Mouse (Mus musculus): Measurements from ENCODE around the gene Prkra. TPM values are rescaled to one million over a fixed set of nuclear protein-coding genes. Genes with fewer than 3 reads are reported as not detected.

The Prkra gene
- polyA plus RNA-seq, 2 experiments, result 60.8 to 61.3 TPM

- Histone ChIP-seq H3K27ac (replicated peaks; ENCODE audit: low read depth, low read length) (peak overlapping the region; percentile 76), H3K4me2 (replicated peaks; ENCODE audit: low read depth, low read length, severe bottlenecking) (peak overlapping the region; percentile 66), H3K9me3 (ENCODE audit: control insufficient read depth, low read length) (no peaks in the 10 kb centered on the region), H3K4me3 (replicated peaks; ENCODE audit: low read length) (peak overlapping the region; percentile 80), H3K27me3 (ENCODE audit: control insufficient read depth, insufficient read depth, low read length) (no peaks in the 10 kb centered on the region), H3K36me3 (ENCODE audit: control insufficient read depth, insufficient read depth, low read length) (peaks cover 6% of the 10 kb centered on the region), H3K4me1 (ENCODE audit: control insufficient read depth, insufficient read depth, low read length) (peaks cover 19% of the 10 kb centered on the region), H3K9ac (ENCODE audit: low read depth, low read length, severe bottlenecking) (peak overlapping the region; percentile 89)
- peak; percentile 48 for ATAC-seq (ENCODE audit: low FRiP score, low read depth)
- DNase-seq (ENCODE audit: low spot score), result no peak
- 2% methylated on average over 17 of the region's 44 CpGs for WGBS
- no peak for TF ChIP-seq POLR2A (IDR thresholded peaks at IDR 0.05; ENCODE audit: borderline replicate concordance, extremely low read depth, insufficient read depth, insufficient read length)
These were observed 27.6 kb upstream of the Prkra start for GRCm38 (mm10) chr2:76675451-76675850.

- peak; percentile 72 for ATAC-seq (ENCODE audit: low FRiP score, low read depth)
- Histone ChIP-seq H3K27ac (replicated peaks; ENCODE audit: low read depth, low read length) (peak within 1 kb of the TSS; percentile 76), H3K36me3 (ENCODE audit: control insufficient read depth, insufficient read depth, low read length) (peaks cover 8% of the 10 kb centered on the region), H3K9ac (ENCODE audit: low read depth, low read length, severe bottlenecking) (peak within 1 kb of the TSS; percentile 89), H3K4me1 (ENCODE audit: control insufficient read depth, insufficient read depth, low read length) (peaks cover 19% of the 10 kb centered on the region), H3K9me3 (ENCODE audit: control insufficient read depth, low read length) (no peaks in the 10 kb centered on the region), H3K4me3 (replicated peaks; ENCODE audit: low read length) (peak within 1 kb of the TSS; percentile 80), H3K4me2 (replicated peaks; ENCODE audit: low read depth, low read length, severe bottlenecking) (peak within 1 kb of the TSS; percentile 66), H3K27me3 (ENCODE audit: control insufficient read depth, insufficient read depth, low read length) (no peaks in the 10 kb centered on the region)
- TF ChIP-seq POLR2A (IDR thresholded peaks at IDR 0.05; ENCODE audit: borderline replicate concordance, extremely low read depth, insufficient read depth, insufficient read length), result peak; percentile 76; the same call in 1 of the 2 replicates
- 8% methylated on average over 25 of the region's 52 CpGs for WGBS
- peak; percentile 74 for DNase-seq (ENCODE audit: low spot score)
These were observed 27.1 kb upstream of the Prkra start, which contains the start of gene Plekha3 for GRCm38 (mm10) chr2:76674725-76675427. Gene Plekha3 (plus strand): TSS chr2:76675281.

GRCm38 (mm10) chr2:76673472-76674081 is 25.8 kb upstream of the Prkra start:
- no peak overlapping the region; the same call in 1 of the 2 replicates for H3K27ac ChIP-seq (replicated peaks; ENCODE audit: low read depth, low read length)
- ATAC-seq (ENCODE audit: low FRiP score, low read depth) (no peak), DNase-seq (ENCODE audit: low spot score) (no peak)
- H3K9me3 ChIP-seq (ENCODE audit: control insufficient read depth, low read length), result no peaks in the 10 kb centered on the region
- peaks cover 19% of the 10 kb centered on the region for H3K4me1 ChIP-seq (ENCODE audit: control insufficient read depth, insufficient read depth, low read length)
- no peak overlapping the region for H3K9ac ChIP-seq (ENCODE audit: low read depth, low read length, severe bottlenecking)
- H3K4me3 ChIP-seq (replicated peaks; ENCODE audit: low read length), result peak overlapping the region; percentile 43
- H3K27me3 ChIP-seq (ENCODE audit: control insufficient read depth, insufficient read depth, low read length), result no peaks in the 10 kb centered on the region
- 44% methylated on average over 7 of the region's 7 CpGs for WGBS
- H3K4me2 ChIP-seq (replicated peaks; ENCODE audit: low read depth, low read length, severe bottlenecking), result peak overlapping the region; percentile 53
- TF ChIP-seq POLR2A (IDR thresholded peaks at IDR 0.05; ENCODE audit: borderline replicate concordance, extremely low read depth, insufficient read depth, insufficient read length), result no peak
- peaks cover 13% of the 10 kb centered on the region for H3K36me3 ChIP-seq (ENCODE audit: control insufficient read depth, insufficient read depth, low read length)

GRCm38 (mm10) chr2:76672966-76673392 is 25.2 kb upstream of the Prkra start, which contains the start of gene Fkbp7:
Gene Fkbp7 (minus strand): TSS chr2:76673116.
- no peaks in the 10 kb centered on the region for H3K27me3 ChIP-seq (ENCODE audit: control insufficient read depth, insufficient read depth, low read length)
- H3K27ac ChIP-seq (replicated peaks; ENCODE audit: low read depth, low read length), result peak within 1 kb of the TSS; percentile 75
- H3K4me3 ChIP-seq (replicated peaks; ENCODE audit: low read length), result peak within 1 kb of the TSS; percentile 43
- under 1% methylated on average over 17 of the region's 17 CpGs for WGBS
- H3K4me2 ChIP-seq (replicated peaks; ENCODE audit: low read depth, low read length, severe bottlenecking), result peak within 1 kb of the TSS; percentile 53
- peaks cover 19% of the 10 kb centered on the region for H3K4me1 ChIP-seq (ENCODE audit: control insufficient read depth, insufficient read depth, low read length)
- TF ChIP-seq POLR2A (IDR thresholded peaks at IDR 0.05; ENCODE audit: borderline replicate concordance, extremely low read depth, insufficient read depth, insufficient read length), result peak; percentile 89; the same call in 1 of the 2 replicates
- peak within 1 kb of the TSS; percentile 67 for H3K9ac ChIP-seq (ENCODE audit: low read depth, low read length, severe bottlenecking)
- ATAC-seq (ENCODE audit: low FRiP score, low read depth) (peak; percentile 92), DNase-seq (ENCODE audit: low spot score) (peak; percentile 94)
- peaks cover 16% of the 10 kb centered on the region for H3K36me3 ChIP-seq (ENCODE audit: control insufficient read depth, insufficient read depth, low read length)
- no peaks in the 10 kb centered on the region for H3K9me3 ChIP-seq (ENCODE audit: control insufficient read depth, low read length)

- Histone ChIP-seq H3K9me3 (ENCODE audit: control insufficient read depth, low read length) (no peaks in the 10 kb centered on the region), H3K4me1 (ENCODE audit: control insufficient read depth, insufficient read depth, low read length) (peaks cover 19% of the 10 kb centered on the region), H3K27ac (replicated peaks; ENCODE audit: low read depth, low read length) (peak overlapping the region; percentile 75), H3K9ac (ENCODE audit: low read depth, low read length, severe bottlenecking) (peak overlapping the region; percentile 67), H3K4me2 (replicated peaks; ENCODE audit: low read depth, low read length, severe bottlenecking) (peak overlapping the region; percentile 53), H3K4me3 (replicated peaks; ENCODE audit: low read length) (peak overlapping the region; percentile 43), H3K36me3 (ENCODE audit: control insufficient read depth, insufficient read depth, low read length) (peaks cover 16% of the 10 kb centered on the region), H3K27me3 (ENCODE audit: control insufficient read depth, insufficient read depth, low read length) (no peaks in the 10 kb centered on the region)
- TF ChIP-seq POLR2A (IDR thresholded peaks at IDR 0.05; ENCODE audit: borderline replicate concordance, extremely low read depth, insufficient read depth, insufficient read length), result no peak
- WGBS, result 19% methylated on average over 9 of the region's 9 CpGs
- ATAC-seq (ENCODE audit: low FRiP score, low read depth), result no peak
- DNase-seq (ENCODE audit: low spot score), result no peak
These were observed 24.4 kb upstream of the Prkra start for GRCm38 (mm10) chr2:76672134-76672745.
